Mouse (Mus musculus): ENCODE data around the gene Syngr1. TPM values are rescaled to one million over a fixed set of nuclear protein-coding genes. Genes with fewer than 3 reads are reported as not detected.
A peak's percentile ranks its signal among the peaks of the same experiment; 100 is the strongest.

Gene Syngr1
- polyA plus RNA-seq, 1 experiment from 2014 or later, result 26.3 TPM

DNA sequence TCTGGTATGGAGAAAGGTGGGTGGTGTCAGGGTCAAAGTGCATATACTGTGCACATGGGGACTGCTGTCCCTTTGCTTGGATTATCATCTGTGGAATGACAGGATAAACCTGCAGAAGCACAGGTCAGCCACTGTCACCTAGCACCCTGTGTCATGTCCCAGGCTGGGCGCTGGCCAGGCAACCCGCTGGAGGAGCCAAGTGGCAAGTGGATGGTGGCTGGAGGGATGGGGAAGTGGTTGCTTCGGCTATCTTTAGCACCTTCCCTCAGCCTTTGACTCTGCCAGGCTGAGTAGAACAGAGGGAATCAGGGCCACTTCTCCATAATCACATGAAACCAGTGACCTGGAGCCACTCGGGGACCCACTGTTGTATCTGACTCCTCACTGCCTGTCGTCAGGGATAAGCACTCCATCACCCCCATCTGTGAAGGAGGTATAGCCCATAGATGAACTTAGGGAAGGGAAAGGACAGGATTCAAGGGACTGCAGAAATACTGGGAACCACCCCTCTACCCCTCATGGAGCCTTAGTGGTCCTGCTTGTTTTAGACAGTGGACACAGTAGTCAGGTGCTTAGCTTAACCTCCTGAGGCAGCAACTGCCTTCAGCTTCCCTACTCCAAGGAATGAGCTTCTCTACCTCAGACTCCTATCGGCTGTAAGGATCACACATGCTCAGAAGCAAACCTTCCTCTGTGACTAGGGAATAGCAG is 16.3 kb upstream of the Syngr1 start:
- H3K9me3 ChIP-seq (ENCODE audit: control insufficient read depth, low read length), result no peaks in the 10 kb centered on the region
- no peaks in the 10 kb centered on the region for H3K4me1 ChIP-seq (ENCODE audit: control insufficient read depth, insufficient read depth, low read length)
- ATAC-seq (ENCODE audit: low FRiP score, low TSS enrichment) (no peak), DNase-seq (no peak)
- no peak overlapping the region for H3K4me2 ChIP-seq (ENCODE audit: low read length)
- no peak overlapping the region for H3K9ac ChIP-seq (replicated peaks; ENCODE audit: low read length)
- peaks cover 38% of the 10 kb centered on the region for H3K36me3 ChIP-seq (ENCODE audit: control insufficient read depth, insufficient read depth, low read length)
- H3K27me3 ChIP-seq (ENCODE audit: control insufficient read depth, insufficient read depth, low read length), result no peaks in the 10 kb centered on the region
- WGBS, result 71% methylated on average over 6 of the region's 6 CpGs
- no peak overlapping the region for H3K4me3 ChIP-seq (replicated peaks; ENCODE audit: low read depth, low read length)
- H3K27ac ChIP-seq (replicated peaks; ENCODE audit: low read depth, low read length), result no peak overlapping the region

DNA sequence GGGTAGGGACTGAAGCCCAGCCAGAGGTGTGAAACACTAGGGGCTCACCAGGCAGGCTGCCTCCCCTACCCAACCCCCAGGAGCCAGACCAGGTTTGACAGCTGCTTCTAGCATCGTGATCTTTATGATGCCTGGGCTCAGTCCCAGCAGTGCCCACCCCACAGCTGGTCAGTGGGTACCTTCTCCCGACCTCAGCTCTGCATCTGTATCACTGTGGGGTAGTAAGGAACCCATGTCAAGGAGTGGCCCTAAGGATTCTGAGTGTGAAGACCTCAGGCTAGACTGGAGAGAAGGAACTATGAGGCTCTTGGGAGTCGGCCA is 15.8 kb upstream of the Syngr1 start:
- ATAC-seq (ENCODE audit: low FRiP score, low TSS enrichment), result no peak
- H3K27me3 ChIP-seq (ENCODE audit: control insufficient read depth, insufficient read depth, low read length), result no peaks in the 10 kb centered on the region
- H3K9ac ChIP-seq (replicated peaks; ENCODE audit: low read length), result no peak overlapping the region
- H3K27ac ChIP-seq (replicated peaks; ENCODE audit: low read depth, low read length), result 0 out of 2 replicates have a peak overlapping the region, but pooled peaks have one; percentile 8
- no peaks in the 10 kb centered on the region for H3K4me1 ChIP-seq (ENCODE audit: control insufficient read depth, insufficient read depth, low read length)
- H3K36me3 ChIP-seq (ENCODE audit: control insufficient read depth, insufficient read depth, low read length), result peaks cover 43% of the 10 kb centered on the region
- WGBS, result 71% methylated on average over 3 of the region's 3 CpGs
- no peak overlapping the region for H3K4me2 ChIP-seq (ENCODE audit: low read length)
- no peak for DNase-seq
- no peak overlapping the region for H3K4me3 ChIP-seq (replicated peaks; ENCODE audit: low read depth, low read length)
- no peaks in the 10 kb centered on the region for H3K9me3 ChIP-seq (ENCODE audit: control insufficient read depth, low read length)

DNA sequence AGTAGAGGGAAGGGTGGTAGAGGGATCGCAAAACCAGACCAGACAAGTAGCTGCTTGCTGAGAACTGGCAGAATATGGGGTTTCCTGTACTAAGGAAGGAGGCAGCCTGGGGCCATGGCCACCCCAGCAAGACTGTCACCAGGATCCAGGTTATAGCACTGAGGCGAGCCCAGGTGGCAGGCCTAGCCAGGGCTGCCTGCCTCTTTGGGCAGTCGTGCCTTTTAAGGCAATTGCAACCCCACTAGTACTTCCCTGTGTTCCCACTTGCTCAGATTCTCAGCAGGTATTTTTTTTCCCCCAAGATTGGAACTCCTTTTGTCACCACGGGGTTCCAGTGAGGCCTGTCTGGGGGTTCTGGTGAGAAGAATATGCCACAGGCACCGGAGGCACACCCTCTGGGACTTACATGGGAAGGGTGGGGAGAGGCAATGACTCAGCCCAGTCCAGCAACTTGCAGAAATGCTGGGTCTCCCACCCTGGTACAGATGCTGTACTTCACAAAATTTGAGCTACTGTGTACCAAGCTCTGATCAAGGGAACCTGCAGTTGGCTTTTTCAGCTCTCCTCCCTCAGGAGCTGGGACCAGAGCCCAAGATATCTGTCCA is 15.3 kb upstream of the Syngr1 start:
- DNase-seq (no peak), ATAC-seq (ENCODE audit: low FRiP score, low TSS enrichment) (no peak)
- 39% methylated on average over 5 of the region's 5 CpGs for WGBS
- no peak overlapping the region for H3K4me2 ChIP-seq (ENCODE audit: low read length)
- no peak overlapping the region for H3K4me3 ChIP-seq (replicated peaks; ENCODE audit: low read depth, low read length)
- no peaks in the 10 kb centered on the region for H3K9me3 ChIP-seq (ENCODE audit: control insufficient read depth, low read length)
- H3K36me3 ChIP-seq (ENCODE audit: control insufficient read depth, insufficient read depth, low read length), result peaks cover 48% of the 10 kb centered on the region
- H3K27ac ChIP-seq (replicated peaks; ENCODE audit: low read depth, low read length), result 0 out of 2 replicates have a peak overlapping the region, but pooled peaks have one; percentile 13
- H3K4me1 ChIP-seq (ENCODE audit: control insufficient read depth, insufficient read depth, low read length), result no peaks in the 10 kb centered on the region
- 0 out of 2 replicates have a peak overlapping the region, but pooled peaks have one; percentile 1 for H3K9ac ChIP-seq (replicated peaks; ENCODE audit: low read length)
- no peaks in the 10 kb centered on the region for H3K27me3 ChIP-seq (ENCODE audit: control insufficient read depth, insufficient read depth, low read length)

DNA sequence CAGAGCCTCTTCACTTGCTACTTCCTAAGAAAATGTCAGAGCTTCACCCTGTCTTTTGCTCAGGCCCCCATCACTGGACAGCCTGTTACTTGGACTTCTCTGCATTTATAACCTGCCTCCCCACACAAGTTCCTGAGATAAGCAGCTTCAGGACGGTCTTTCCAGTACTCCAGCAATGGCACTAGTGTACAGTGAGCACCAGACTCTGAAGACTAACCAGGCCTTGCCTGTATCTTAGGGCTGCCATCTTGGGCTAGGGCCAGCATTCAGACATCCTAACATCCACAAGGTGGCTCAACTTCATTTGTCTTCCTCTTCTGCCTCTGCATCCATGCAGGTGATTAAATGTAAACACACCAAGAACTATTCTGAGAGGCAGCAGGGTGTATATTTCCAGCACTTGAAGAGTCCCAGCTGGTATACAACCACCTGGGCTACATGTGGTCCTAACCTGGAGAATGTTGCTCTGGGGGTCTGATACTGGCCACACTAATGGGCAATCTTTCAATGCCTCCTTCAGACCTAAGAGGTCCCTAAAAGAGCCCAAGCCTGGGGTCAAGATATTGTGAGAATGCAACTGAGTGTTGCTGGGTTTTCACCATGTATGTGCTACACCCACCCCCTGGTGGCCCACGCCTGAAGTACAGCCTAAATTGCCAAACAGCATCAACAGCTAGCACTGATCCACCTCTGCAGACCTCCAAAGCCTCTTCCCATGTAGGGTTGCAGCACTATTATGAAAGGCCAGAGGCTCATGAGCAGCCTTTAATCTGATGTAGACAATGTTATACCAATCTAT is 14.6 kb upstream of the Syngr1 start:
- Histone ChIP-seq H3K36me3 (ENCODE audit: control insufficient read depth, insufficient read depth, low read length) (peaks cover 55% of the 10 kb centered on the region), H3K4me3 (replicated peaks; ENCODE audit: low read depth, low read length) (no peak overlapping the region)

DNA sequence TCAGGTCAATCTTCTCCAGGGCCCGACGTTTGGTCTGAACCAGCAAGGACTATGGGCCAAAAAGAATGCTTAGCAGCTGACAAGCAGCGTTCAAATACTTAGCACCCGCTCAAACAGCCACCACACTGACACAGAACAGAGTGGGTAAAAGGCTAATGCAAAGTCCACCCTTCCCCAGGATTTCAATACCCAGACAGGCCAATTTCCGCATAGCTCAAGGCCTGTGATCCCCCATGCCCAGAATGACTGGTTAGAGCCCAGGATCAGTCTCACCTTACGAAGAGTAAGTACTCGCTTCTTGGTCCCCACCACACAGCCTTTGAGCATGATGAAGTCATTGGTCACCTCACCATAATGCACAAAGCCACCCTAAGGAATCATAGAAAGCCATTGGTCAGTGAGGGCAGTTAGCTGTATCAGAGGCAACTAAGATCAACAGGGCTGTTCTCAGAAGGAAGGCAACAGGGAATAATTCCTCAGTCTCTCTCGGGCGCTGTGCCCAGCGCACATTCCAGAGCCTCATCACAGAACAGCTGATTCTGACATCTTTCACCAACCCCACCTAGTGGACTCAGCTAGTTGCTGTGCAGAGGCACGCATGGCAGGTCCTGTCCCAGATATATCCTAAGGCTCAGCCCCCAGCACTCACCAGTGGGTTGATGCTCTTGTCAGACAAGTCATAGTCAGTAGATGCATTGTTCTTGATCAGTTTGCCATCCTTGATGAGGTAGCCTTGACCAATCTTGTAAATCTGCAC is 12.9 kb upstream of the Syngr1 start:
- Histone ChIP-seq H3K4me1 (ENCODE audit: control insufficient read depth, insufficient read depth, low read length) (peaks cover 7% of the 10 kb centered on the region), H3K9me3 (ENCODE audit: control insufficient read depth, low read length) (no peaks in the 10 kb centered on the region), H3K27me3 (ENCODE audit: control insufficient read depth, insufficient read depth, low read length) (no peaks in the 10 kb centered on the region), H3K27ac (replicated peaks; ENCODE audit: low read depth, low read length) (no peak overlapping the region), H3K9ac (replicated peaks; ENCODE audit: low read length) (no peak overlapping the region), H3K36me3 (ENCODE audit: control insufficient read depth, insufficient read depth, low read length) (peaks cover 60% of the 10 kb centered on the region), H3K4me3 (replicated peaks; ENCODE audit: low read depth, low read length) (no peak overlapping the region), H3K4me2 (ENCODE audit: low read length) (no peak overlapping the region)
- ATAC-seq (ENCODE audit: low FRiP score, low TSS enrichment) (no peak), DNase-seq (peak; percentile 11)
- WGBS, result 80% methylated on average over 11 of the region's 11 CpGs

More for the DNA sequence above, 14.6 kb upstream of the Syngr1 start:
- H3K4me2 ChIP-seq (ENCODE audit: low read length), result no peak overlapping the region
- DNase-seq (peak; percentile 90), ATAC-seq (ENCODE audit: low FRiP score, low TSS enrichment) (no peak)
- no peaks in the 10 kb centered on the region for H3K27me3 ChIP-seq (ENCODE audit: control insufficient read depth, insufficient read depth, low read length)
- 0 out of 2 replicates have a peak overlapping the region, but pooled peaks have one; percentile 13 for H3K27ac ChIP-seq (replicated peaks; ENCODE audit: low read depth, low read length)
- H3K9ac ChIP-seq (replicated peaks; ENCODE audit: low read length), result no peak overlapping the region
- 4% methylated on average over 2 of the region's 2 CpGs for WGBS
- H3K9me3 ChIP-seq (ENCODE audit: control insufficient read depth, low read length), result no peaks in the 10 kb centered on the region
- no peaks in the 10 kb centered on the region; the same call in 1 of the 2 replicates for H3K4me1 ChIP-seq (ENCODE audit: control insufficient read depth, insufficient read depth, low read length)

DNA sequence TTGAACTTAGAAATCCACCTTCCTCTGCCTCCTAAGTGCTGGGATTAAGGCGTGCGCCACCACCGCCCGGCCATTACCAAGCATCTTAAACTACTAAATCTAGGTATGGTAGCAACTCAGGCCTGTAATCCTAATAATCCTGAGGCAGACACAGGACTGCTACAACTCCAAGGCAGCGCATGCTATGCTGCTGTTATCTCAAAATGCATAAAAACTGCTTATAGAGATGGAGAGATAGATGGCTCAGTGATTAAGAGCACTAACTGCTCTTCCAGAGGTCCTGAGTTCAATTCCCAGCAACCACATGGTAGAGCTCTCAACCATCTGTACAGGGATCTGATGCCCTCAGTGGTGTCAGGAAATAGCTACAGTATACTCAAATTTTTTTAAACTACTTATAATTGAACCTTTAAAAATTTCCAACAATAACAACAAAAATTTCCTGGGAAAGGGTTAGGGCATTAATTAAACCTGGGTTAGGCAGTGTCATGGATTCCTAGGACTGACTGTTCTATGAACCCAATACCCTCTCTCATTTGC is 11.9 kb upstream of the Syngr1 start:
- ATAC-seq (ENCODE audit: low FRiP score, low TSS enrichment) (no peak), DNase-seq (no peak)
- Histone ChIP-seq H3K27me3 (ENCODE audit: control insufficient read depth, insufficient read depth, low read length) (no peaks in the 10 kb centered on the region), H3K4me3 (replicated peaks; ENCODE audit: low read depth, low read length) (no peak overlapping the region), H3K36me3 (ENCODE audit: control insufficient read depth, insufficient read depth, low read length) (peaks cover 60% of the 10 kb centered on the region), H3K27ac (replicated peaks; ENCODE audit: low read depth, low read length) (no peak overlapping the region), H3K9ac (replicated peaks; ENCODE audit: low read length) (no peak overlapping the region), H3K4me2 (ENCODE audit: low read length) (no peak overlapping the region), H3K4me1 (ENCODE audit: control insufficient read depth, insufficient read depth, low read length) (peaks cover 7% of the 10 kb centered on the region), H3K9me3 (ENCODE audit: control insufficient read depth, low read length) (no peaks in the 10 kb centered on the region)
- 91% methylated on average over 5 of the region's 5 CpGs for WGBS

DNA sequence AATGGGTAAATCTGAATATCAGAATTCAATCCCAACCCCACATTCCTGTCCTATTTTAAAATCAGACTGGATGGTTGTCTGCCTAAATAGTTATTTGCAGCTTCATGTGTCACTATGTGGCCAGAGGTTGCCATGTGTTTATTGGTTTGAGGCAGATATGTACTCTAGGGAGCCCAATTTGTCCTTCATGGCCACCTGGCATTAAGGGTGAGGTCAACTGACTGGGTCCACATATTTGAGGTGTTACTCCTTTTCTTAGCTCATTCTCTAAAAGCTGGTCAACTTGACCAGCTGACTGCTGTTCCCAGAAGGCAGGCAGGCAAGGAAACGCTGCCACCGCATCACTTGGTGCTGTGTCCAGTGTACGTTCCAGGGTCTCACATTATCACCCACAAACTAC is 11.2 kb upstream of the Syngr1 start:
- no peak for ATAC-seq (ENCODE audit: low FRiP score, low TSS enrichment)
- Histone ChIP-seq H3K4me3 (replicated peaks; ENCODE audit: low read depth, low read length) (no peak overlapping the region), H3K4me2 (ENCODE audit: low read length) (no peak overlapping the region), H3K9ac (replicated peaks; ENCODE audit: low read length) (no peak overlapping the region), H3K27ac (replicated peaks; ENCODE audit: low read depth, low read length) (no peak overlapping the region), H3K4me1 (ENCODE audit: control insufficient read depth, insufficient read depth, low read length) (peaks cover 7% of the 10 kb centered on the region), H3K9me3 (ENCODE audit: control insufficient read depth, low read length) (no peaks in the 10 kb centered on the region), H3K36me3 (ENCODE audit: control insufficient read depth, insufficient read depth, low read length) (peaks cover 60% of the 10 kb centered on the region), H3K27me3 (ENCODE audit: control insufficient read depth, insufficient read depth, low read length) (no peaks in the 10 kb centered on the region)
- 84% methylated on average over 3 of the region's 3 CpGs for WGBS
- DNase-seq, result no peak

Measured in midbrain, embryonic 14.5 days (tissue).